Mouse (Mus musculus) small intestine, adult 2 months (tissue): ENCODE measurements around the gene Nova1.

Experiments used
- CTCF ChIP-seq: fragments of 200-500 bp; IDR thresholded peaks from 2 replicates; pipeline ENCODE4 v1.5.1; 2012; ENCODE audit warnings: low read depth, mild to moderate bottlenecking, control low read depth, inconsistent platforms, low read length, moderate library complexity, mixed read lengths; ENCODE audit not compliant: insufficient replicate concordance, insufficient read length; ENCODE audit errors: extremely low read depth
- POLR2A ChIP-seq: fragments of 200-500 bp; IDR thresholded peaks from 2 replicates; pipeline ENCODE4 v1.6.1; 2012; ENCODE audit warnings: low read depth, mild to moderate bottlenecking, control low read depth, inconsistent platforms, low read length, moderate library complexity

- TF ChIP-seq CTCF (no peak), POLR2A (no peak)
These were observed 491 bp downstream of the Nova1 start for GRCm38 (mm10) chr12:46818021-46818855.
